Mouse (Mus musculus) CH12.LX (cell line): ENCODE results near the gene Ap2a2. TPM values are rescaled to one million over a fixed set of nuclear protein-coding genes. Genes with fewer than 3 reads are reported as not detected.
A peak's percentile ranks its signal among the peaks of the same experiment; 100 is the strongest.

ENCODE experiments used
- DNase-seq: peaks from one replicate; pipeline ENCODE4 v3.0.0-alpha.2; 2013; ENCODE audit errors: extremely low read depth
- H3K27ac ChIP-seq: 2 replicates; pipeline ENCODE4 v1.5.1; 2012; ENCODE audit warnings: low read depth, mild to moderate bottlenecking, control low read depth, moderate library complexity; ENCODE audit not compliant: insufficient read depth
- H3K27me3 ChIP-seq: replicated peaks from 2 replicates; pipeline ENCODE3; 2012; ENCODE audit warnings: inconsistent platforms
- H3K36me3 ChIP-seq, 2 experiments: replicated peaks in 1 of 2; 2 replicates each; pipeline versions ENCODE3 to v1.6.1; 2012; ENCODE audit warnings: inconsistent platforms in 1 of 2, low read length in 1 of 2, mild to moderate bottlenecking in 1 of 2, mixed read lengths in 1 of 2, moderate library complexity in 1 of 2; ENCODE audit not compliant: control insufficient read depth in 1 of 2, insufficient read depth in 1 of 2
- H3K4me1 ChIP-seq, 2 experiments: 2 replicates each; pipeline ENCODE4 v1.6.1; 2012; ENCODE audit warnings: inconsistent platforms in 1 of 2, moderate library complexity in 1 of 2; ENCODE audit not compliant: insufficient read depth in 2 of 2, control insufficient read depth in 1 of 2
- H3K4me2 ChIP-seq: 2 replicates; pipeline ENCODE4 v1.6.1; 2012; ENCODE audit warnings: low read depth, mild to moderate bottlenecking, control low read depth; ENCODE audit not compliant: poor library complexity, insufficient read depth, severe bottlenecking
- H3K4me3 ChIP-seq, 3 experiments: fragments of 150-350 bp in 1 of 3; sonication (generic) in 1 of 3; replicated peaks in 1 of 3; 2 replicates each; pipeline versions ENCODE3 to v1.5.1; 2011 to 2012; ENCODE audit warnings: low read depth in 2 of 3, low read length in 2 of 3, mild to moderate bottlenecking in 2 of 3, moderate library complexity in 2 of 3, control low read depth in 1 of 3, improper control_type of control experiment in 1 of 3, inconsistent platforms in 1 of 3, mixed read lengths in 1 of 3; ENCODE audit not compliant: poor library complexity in 1 of 3
- H3K79me2 ChIP-seq: replicated peaks from 2 replicates; pipeline ENCODE4 v1.6.1; 2012; ENCODE audit warnings: mild to moderate bottlenecking, moderate library complexity; ENCODE audit not compliant: control insufficient read depth, poor library complexity, insufficient read depth, severe bottlenecking; ENCODE audit errors: extremely low read depth
- H3K9ac ChIP-seq: 2 replicates; pipeline ENCODE4 v1.6.1; 2012; ENCODE audit warnings: low read depth, mild to moderate bottlenecking, control low read depth, moderate library complexity; ENCODE audit not compliant: insufficient read depth
- H3K9me3 ChIP-seq: replicated peaks from 2 replicates; pipeline ENCODE3; 2012; ENCODE audit warnings: low read length, inconsistent platforms, mixed read lengths
- BHLHE40 ChIP-seq: IDR thresholded peaks from 2 replicates; pipeline ENCODE4 v1.6.1; 2011; ENCODE audit warnings: mild to moderate bottlenecking, low read depth, low read length, improper control_type of control experiment
- CHD1 ChIP-seq: IDR thresholded peaks from 2 replicates; pipeline ENCODE4 v1.6.1; 2012; ENCODE audit warnings: low read depth, low read length, improper control_type of control experiment, inconsistent platforms
- CTCF ChIP-seq, 2 experiments: IDR thresholded peaks in 1 of 2; conservative IDR thresholded peaks in 1 of 2; 2 replicates each; pipeline ENCODE4 v1.5.1; 2011 to 2012; ENCODE audit warnings: low read depth in 2 of 2, low read length in 2 of 2, improper control_type of control experiment in 1 of 2, inconsistent platforms in 1 of 2, mild to moderate bottlenecking in 1 of 2, moderate library complexity in 1 of 2
- E2F4 ChIP-seq: IDR thresholded peaks from 2 replicates; pipeline ENCODE4 v1.6.1; 2011; ENCODE audit warnings: low read depth, low read length, improper control_type of control experiment; ENCODE audit not compliant: insufficient replicate concordance
- ELF1 ChIP-seq: IDR thresholded peaks from 2 replicates; pipeline ENCODE4 v1.6.1; 2014; ENCODE audit warnings: low read depth, mild to moderate bottlenecking, inconsistent platforms, low read length, improper control_type of control experiment
- GABPA ChIP-seq: IDR thresholded peaks from 2 replicates; pipeline ENCODE4 v1.6.1; 2012; ENCODE audit warnings: low read depth, low read length, improper control_type of control experiment, inconsistent platforms; ENCODE audit not compliant: insufficient replicate concordance
- IRF4 ChIP-seq: IDR thresholded peaks from 2 replicates; pipeline ENCODE4 v1.6.1; 2014; ENCODE audit warnings: low read depth, mild to moderate bottlenecking, inconsistent platforms, low read length, improper control_type of control experiment
- JUND ChIP-seq: conservative IDR thresholded peaks from 2 replicates; pipeline ENCODE4 v1.6.1; 2011; ENCODE audit warnings: low read depth, low read length, improper control_type of control experiment
- MAFK ChIP-seq: IDR thresholded peaks from 2 replicates; pipeline ENCODE4 v1.6.1; 2011; ENCODE audit warnings: low read length, improper control_type of control experiment; ENCODE audit not compliant: insufficient replicate concordance
- MEF2A ChIP-seq: IDR thresholded peaks from 2 replicates; pipeline ENCODE4 v1.6.1; 2014; ENCODE audit warnings: low read depth, mild to moderate bottlenecking, inconsistent platforms, low read length, improper control_type of control experiment, borderline replicate concordance
- MYC ChIP-seq: IDR thresholded peaks from 2 replicates; pipeline ENCODE4 v1.6.1; 2011; ENCODE audit warnings: low read depth, mild to moderate bottlenecking, improper control_type of control experiment, low read length
- NELFE ChIP-seq: IDR thresholded peaks from 2 replicates; pipeline ENCODE4 v1.6.1; 2011; ENCODE audit warnings: low read depth, low read length, improper control_type of control experiment
- NRF1 ChIP-seq: IDR thresholded peaks from 2 replicates; pipeline ENCODE4 v1.6.1; 2014; ENCODE audit warnings: low read depth, mild to moderate bottlenecking, inconsistent platforms, low read length, improper control_type of control experiment, moderate library complexity
- POLR2AphosphoS2 ChIP-seq: IDR thresholded peaks from 2 replicates; pipeline ENCODE4 v1.6.1; 2011; ENCODE audit warnings: low read depth, low read length, improper control_type of control experiment
- RAD21 ChIP-seq: IDR thresholded peaks from 2 replicates; pipeline ENCODE4 v1.6.1; 2011; ENCODE audit warnings: low read depth, mild to moderate bottlenecking, low read length, improper control_type of control experiment, moderate library complexity
- SIN3A ChIP-seq: IDR thresholded peaks from 2 replicates; pipeline ENCODE4 v1.6.1; 2012; ENCODE audit warnings: low read length, improper control_type of control experiment, inconsistent platforms
- SMC3 ChIP-seq: IDR thresholded peaks from 2 replicates; pipeline ENCODE4 v1.6.1; 2011; ENCODE audit warnings: low read depth, low read length, improper control_type of control experiment
- UBTF ChIP-seq: IDR thresholded peaks from 2 replicates; pipeline ENCODE4 v1.6.1; 2012; ENCODE audit warnings: low read depth, mild to moderate bottlenecking, inconsistent platforms, low read length, improper control_type of control experiment, moderate library complexity
- ZC3H11A ChIP-seq: IDR thresholded peaks from 2 replicates; pipeline ENCODE4 v1.6.1; 2012; ENCODE audit warnings: low read depth, mild to moderate bottlenecking, inconsistent platforms, low read length, improper control_type of control experiment
- ZKSCAN1 ChIP-seq: IDR thresholded peaks from 2 replicates; pipeline ENCODE4 v1.6.1; 2012; ENCODE audit warnings: low read depth, inconsistent platforms, low read length, improper control_type of control experiment, borderline replicate concordance
- ZNF384 ChIP-seq: IDR thresholded peaks from 2 replicates; pipeline ENCODE4 v1.6.1; 2012; ENCODE audit warnings: low read depth, low read length, improper control_type of control experiment, inconsistent platforms
- dilution Hi-C: fragments of 300-500 bp; cut with MboI; formaldehyde crosslinking; loops from 2 replicates; pipeline ENCODE4 v1.14.3; 2020; ENCODE audit warnings: low sequenced_read_pairs; ENCODE audit not compliant: extremely low pct_unique_long_range_greater_than_20kb, extremely low pct_ligation_motif_present
- in situ Hi-C: fragments of 300-500 bp; cut with MboI; formaldehyde crosslinking; loops from 3 replicates; pipeline ENCODE4 v1.14.3; 2019; ENCODE audit warnings: low sequenced_read_pairs, low pct_ligation_motif_present, low pct_unique_long_range_greater_than_20kb, mixed read lengths
- polyA plus RNA-seq: library from polyadenylated mRNA; unstranded; fragments of >175 nt; gene quantifications from 2 replicates; pipeline ENCODE4 v1.2.1, GENCODE M21; 2012; ENCODE audit warnings: low read depth; ENCODE audit not compliant: insufficient read length
- total RNA-seq, 2 experiments: library from RNA; depleted of rRNA; stranded (reverse); fragments of 300-350 nt in 1 of 2; fragments of >200 nt in 1 of 2; gene quantifications; 2 replicates each; pipeline ENCODE4 v1.2.3; 2012 to 2014

Gene Ap2a2
- total and polyA plus RNA-seq, 3 experiments = 30.0 to 50.7 (median 43.1) TPM

- H3K27ac ChIP-seq = no peak overlapping the region
- DNase-seq = no peak
- no peak overlapping the region for H3K4me2 ChIP-seq
- no peaks in the 10 kb centered on the region for H3K79me2 ChIP-seq
- no peak overlapping the region for H3K4me3 ChIP-seq
- H3K9me3 ChIP-seq = no peaks in the 10 kb centered on the region
- in situ Hi-C loops = no loop called here
- peaks cover 44 to 96% of the 10 kb centered on the region in 2 experiments for H3K36me3 ChIP-seq
- H3K9ac ChIP-seq = no peak overlapping the region
- H3K27me3 ChIP-seq = no peaks in the 10 kb centered on the region
- peaks cover 0 to 5% of the 10 kb centered on the region in 2 experiments; a peak in 2 of 4 replicates for H3K4me1 ChIP-seq
- no peak for TF ChIP-seq MAFK
- TF ChIP-seq UBTF = no peak
- dilution Hi-C loops = no loop called here
These were observed 37.7 kb upstream of the Ap2a2 start for GRCm38 (mm10) chr7:141524271-141524670.

- no peak overlapping the region for H3K9ac ChIP-seq
- no peak overlapping the region for H3K27ac ChIP-seq
- peak; percentile 90 for DNase-seq
- H3K4me3 ChIP-seq = no peak overlapping the region
- no peaks in the 10 kb centered on the region for H3K27me3 ChIP-seq
- peaks cover 0 to 5% of the 10 kb centered on the region in 2 experiments; a peak in 3 of 4 replicates for H3K4me1 ChIP-seq
- in situ Hi-C loops = loop anchor here (5.0 kb wide), 1 partner anchor 43 kb away; no protein-coding TSS in a partner anchor
- TF ChIP-seq ZNF384 (no peak), CHD1 (no peak), ELF1 (peak; percentile 62; the same call in 1 of the 2 replicates), NRF1 (no peak), NELFE (peak; percentile 37; the same call in 1 of the 2 replicates), MYC (no peak), MEF2A (no peak), ZC3H11A (peak; percentile 23; the same call in 1 of the 2 replicates), GABPA (no peak), SIN3A (0 out of 2 replicates have a peak, but pooled peaks have one; percentile 41), E2F4 (no peak), ZKSCAN1 (no peak), CTCF (conservative IDR thresholded peaks at IDR 0.05 in 1 of 2, IDR thresholded peaks at IDR 0.05 in 1 of 2; ENCODE audit: low read depth in 2 of 2, low read length in 2 of 2) (peak; percentile 66 to 97), JUND (no peak), SMC3 (peak; percentile 92), IRF4 (no peak), POLR2AphosphoS2 (no peak), BHLHE40 (no peak), RAD21 (peak; percentile 96)
- dilution Hi-C loops = no loop called here
- peaks cover 43 to 96% of the 10 kb centered on the region in 2 experiments for H3K36me3 ChIP-seq
- no peaks in the 10 kb centered on the region for H3K9me3 ChIP-seq
- no peak overlapping the region for H3K4me2 ChIP-seq
- H3K79me2 ChIP-seq = no peaks in the 10 kb centered on the region
These were observed 37.0 kb upstream of the Ap2a2 start for GRCm38 (mm10) chr7:141524760-141525579.
